Mouse (Mus musculus) lung, embryonic 14.5 days (tissue): ENCODE measurements around the gene Arap2. TPM values are rescaled to one million over a fixed set of nuclear protein-coding genes. Genes with fewer than 3 reads are reported as not detected.

Experiments
- ATAC-seq: fragments of 200-750 bp; cut with Nextera tagmentation; 2 replicates; pipeline ENCODE4 v1.8.0; 2017; ENCODE audit warnings: mild to moderate bottlenecking, moderate TSS enrichment, moderate library complexity; ENCODE audit not compliant: insufficient read depth
- DNase-seq: peaks from one replicate; pipeline ENCODE4 v3.0.0-alpha.2; 2015
- H3K27ac ChIP-seq: fragments of 300-500 bp; sonication (generic); 2 replicates; pipeline ENCODE4 v1.5.1; 2014; ENCODE audit warnings: low read depth, mild to moderate bottlenecking, moderate library complexity
- H3K27me3 ChIP-seq: fragments of 300-500 bp; sonication (generic); 2 replicates; pipeline ENCODE4 v1.6.1; 2014; ENCODE audit warnings: low read length, control low read depth; ENCODE audit not compliant: insufficient read depth
- H3K36me3 ChIP-seq: fragments of 300-500 bp; sonication (generic); 2 replicates; pipeline ENCODE4 v1.6.1; 2014; ENCODE audit warnings: control low read depth; ENCODE audit not compliant: insufficient read depth
- H3K4me1 ChIP-seq: fragments of 300-500 bp; sonication (generic); 2 replicates; pipeline ENCODE4 v1.6.1; 2014; ENCODE audit warnings: antibody characterized with exemption, control low read depth; ENCODE audit not compliant: insufficient read depth
- H3K4me2 ChIP-seq: fragments of 300-500 bp; sonication (generic); 2 replicates; pipeline ENCODE4 v1.6.1; 2014; ENCODE audit warnings: mild to moderate bottlenecking
- H3K4me3 ChIP-seq: fragments of 300-500 bp; sonication (generic); 2 replicates; pipeline ENCODE4 v1.5.1; 2014; ENCODE audit warnings: low read depth, low read length
- H3K9ac ChIP-seq: fragments of 300-500 bp; sonication (generic); 2 replicates; pipeline ENCODE4 v1.6.1; 2014
- H3K9me3 ChIP-seq: fragments of 300-500 bp; sonication (generic); 2 replicates; pipeline ENCODE4 v1.6.1; 2016; ENCODE audit warnings: low read depth, low read length, control low read depth
- CTCF ChIP-seq: IDR thresholded peaks from 2 replicates; pipeline ENCODE4 v1.5.1; 2016; ENCODE audit warnings: antibody characterized with exemption, low read depth
- WGBS: fragments of 180-500 bp; shearing (Covaris S2); extraction: QIAGEN DNeasy Blood & Tissue Kit; methylation state at CpG from one replicate; pipeline ENCODE4 v1.1.7; 2014; 5-methylcytosine and 5-hydroxymethylcytosine counted together
- polyA plus RNA-seq: library from polyadenylated mRNA; unstranded; fragments of >200 nt; fragmentation: Nextera tagmentation; extraction: Ambion mirVana; gene quantifications from 2 replicates; pipeline ENCODE4 v1.2.1, GENCODE M21; 2014

Arap2 gene
- polyA plus RNA-seq: 6.6 and 7.0 TPM in 2 replicates

DNA sequence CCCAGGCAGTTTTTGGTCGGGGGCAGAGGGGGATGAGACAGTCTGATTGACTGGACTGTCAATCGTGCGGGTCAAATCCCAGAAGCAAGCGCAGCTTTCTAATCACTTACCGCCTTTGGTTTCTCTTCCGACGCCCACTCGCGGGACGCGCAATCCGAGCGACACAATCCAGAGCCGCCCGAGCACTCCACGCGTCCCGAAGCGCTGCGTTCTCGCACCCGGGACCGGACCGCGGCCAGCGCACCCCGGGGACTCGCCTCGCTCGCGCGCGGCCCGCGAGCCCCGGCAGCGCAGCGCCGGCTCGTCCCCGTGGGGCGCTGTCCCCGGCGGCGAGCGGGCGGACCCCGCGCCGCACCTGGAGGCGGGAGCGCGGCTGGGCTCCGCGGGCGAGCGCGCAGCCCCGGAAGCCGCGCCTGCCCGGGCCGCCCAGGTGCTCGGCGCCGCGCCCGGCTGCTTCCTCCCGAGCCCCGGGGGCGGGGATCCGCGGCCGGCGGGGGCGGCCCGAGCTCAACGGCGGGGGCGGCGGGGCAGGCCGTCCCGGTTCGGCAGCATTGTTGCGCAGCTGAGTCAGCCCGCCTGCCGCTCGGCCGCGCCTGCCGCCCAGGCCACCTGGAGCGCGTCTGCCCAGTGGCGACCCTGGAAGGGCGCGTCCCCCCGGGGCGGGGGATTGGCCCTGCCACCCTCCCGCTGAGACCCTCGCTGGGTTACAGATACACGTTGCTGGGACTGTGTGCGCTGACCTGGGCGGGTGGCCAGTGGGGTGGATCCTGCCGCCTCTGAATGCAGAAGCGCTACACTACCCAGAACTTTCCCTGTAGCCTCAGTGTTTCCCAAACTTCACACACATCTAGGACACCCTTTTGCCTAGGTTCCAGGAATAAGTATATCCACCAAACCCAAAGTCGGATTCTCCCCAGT is at the start of gene Arap2:
Arap2 (minus strand) TSS at position 376 of the 918 bp plus-strand sequence.
- H3K9me3 ChIP-seq: no peaks in the 10 kb centered on the region
- H3K4me1 ChIP-seq: peaks cover 10% of the 10 kb centered on the region; the same call in 1 of the 2 replicates
- WGBS: 1% methylated on average over 99 of the region's 106 CpGs
- no peak within 1 kb of the TSS for H3K27ac ChIP-seq
- peak within 1 kb of the TSS; percentile 58 for H3K4me3 ChIP-seq
- H3K36me3 ChIP-seq: no peaks in the 10 kb centered on the region
- peak within 1 kb of the TSS; percentile 77 for H3K4me2 ChIP-seq
- peaks cover 3% of the 10 kb centered on the region; the same call in 1 of the 2 replicates for H3K27me3 ChIP-seq
- ATAC-seq (peak; percentile 75), DNase-seq (peak; percentile 70)
- H3K9ac ChIP-seq: peak within 1 kb of the TSS; percentile 60
- no peak for TF ChIP-seq CTCF

DNA sequence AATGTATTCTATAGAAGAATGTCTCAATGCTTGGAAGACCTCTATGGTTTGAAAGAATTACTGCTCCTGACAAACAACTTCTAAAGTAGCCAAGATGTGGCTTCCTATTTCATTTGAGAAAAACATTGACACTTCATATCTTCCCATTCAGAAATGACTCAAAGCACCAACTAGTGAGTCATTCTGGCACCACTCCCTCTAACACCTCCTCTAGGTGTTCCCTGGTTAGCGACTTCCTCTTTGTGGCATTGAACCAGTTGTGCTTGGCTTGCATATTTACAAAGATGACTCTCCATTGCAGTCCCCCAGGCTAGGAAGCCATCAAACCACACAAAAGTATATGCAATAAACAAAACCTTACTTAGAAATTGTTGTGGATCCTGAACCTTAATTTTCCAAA is 49.8 kb upstream of the Arap2 start:
- Histone ChIP-seq H3K36me3 (no peaks in the 10 kb centered on the region), H3K4me1 (no peaks in the 10 kb centered on the region), H3K27ac (no peak overlapping the region), H3K27me3 (no peaks in the 10 kb centered on the region), H3K9me3 (no peaks in the 10 kb centered on the region), H3K9ac (no peak overlapping the region), H3K4me3 (no peak overlapping the region), H3K4me2 (no peak overlapping the region)
- no peak for DNase-seq
- 60% methylated on average over 1 of the region's 1 CpGs for WGBS
- no peak for TF ChIP-seq CTCF
- no peak for ATAC-seq

- WGBS: 51% methylated on average over 1 of the region's 1 CpGs
- H3K27ac ChIP-seq: no peak overlapping the region
Observed at GRCm38 (mm10) chr5:62814072-62814414, 48.1 kb upstream of the Arap2 start.

GRCm38 (mm10) chr5:62813402-62814071 is 47.6 kb upstream of the Arap2 start, which contains the start of gene Dthd1:
Gene Dthd1 (plus strand): TSS chr5:62813823.
- Histone ChIP-seq H3K36me3 (no peaks in the 10 kb centered on the region), H3K27ac (no peak within 1 kb of the TSS), H3K4me3 (no peak within 1 kb of the TSS), H3K9ac (no peak within 1 kb of the TSS), H3K4me2 (no peak within 1 kb of the TSS), H3K4me1 (no peaks in the 10 kb centered on the region), H3K9me3 (no peaks in the 10 kb centered on the region), H3K27me3 (no peaks in the 10 kb centered on the region)
- TF ChIP-seq CTCF: no peak
- ATAC-seq (no peak), DNase-seq (no peak)
- 86% methylated on average over 6 of the region's 6 CpGs for WGBS

More at GRCm38 (mm10) chr5:62814072-62814414, 48.1 kb upstream of the Arap2 start:
- Histone ChIP-seq H3K9ac (no peak overlapping the region), H3K27me3 (no peaks in the 10 kb centered on the region), H3K4me1 (no peaks in the 10 kb centered on the region), H3K4me3 (no peak overlapping the region), H3K4me2 (no peak overlapping the region), H3K9me3 (no peaks in the 10 kb centered on the region), H3K36me3 (no peaks in the 10 kb centered on the region)
- DNase-seq: no peak
- TF ChIP-seq CTCF: no peak
- no peak for ATAC-seq

DNA sequence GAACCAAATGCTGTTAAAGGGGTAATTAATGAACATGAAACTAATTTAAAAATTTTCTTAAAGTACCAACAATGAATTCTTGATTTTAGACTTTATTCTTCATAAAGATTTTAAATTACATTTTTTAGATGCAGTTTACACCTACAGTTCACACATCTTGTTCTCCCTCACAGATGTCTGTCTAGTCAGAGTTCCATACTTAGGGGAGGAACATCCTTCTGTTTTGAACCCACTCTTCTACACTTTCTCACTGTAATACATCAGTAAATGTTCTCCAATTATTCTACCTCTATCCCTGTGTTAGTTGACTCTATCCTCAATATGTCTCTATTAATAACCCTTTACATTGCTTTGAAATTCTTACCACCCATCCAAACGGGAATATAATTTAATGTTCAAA is 26.8 kb upstream of the Arap2 start:
- ATAC-seq (no peak), DNase-seq (no peak)
- H3K4me3 ChIP-seq: no peak overlapping the region
- TF ChIP-seq CTCF: no peak
- no peak overlapping the region for H3K4me2 ChIP-seq
- H3K36me3 ChIP-seq: no peaks in the 10 kb centered on the region
- no peak overlapping the region for H3K9ac ChIP-seq
- H3K27ac ChIP-seq: no peak overlapping the region
- no peaks in the 10 kb centered on the region for H3K9me3 ChIP-seq
- H3K27me3 ChIP-seq: no peaks in the 10 kb centered on the region
- H3K4me1 ChIP-seq: no peaks in the 10 kb centered on the region
- 76% methylated on average over 1 of the region's 1 CpGs for WGBS

GRCm38 (mm10) chr5:62790921-62791564 is 25.1 kb upstream of the Arap2 start:
- Histone ChIP-seq H3K27me3 (no peaks in the 10 kb centered on the region), H3K4me1 (no peaks in the 10 kb centered on the region), H3K9ac (no peak overlapping the region), H3K36me3 (no peaks in the 10 kb centered on the region), H3K27ac (no peak overlapping the region), H3K4me3 (no peak overlapping the region), H3K4me2 (no peak overlapping the region), H3K9me3 (no peaks in the 10 kb centered on the region)
- no peak for TF ChIP-seq CTCF
- ATAC-seq: no peak
- DNase-seq: no peak
- 88% methylated on average over 5 of the region's 5 CpGs for WGBS

DNA sequence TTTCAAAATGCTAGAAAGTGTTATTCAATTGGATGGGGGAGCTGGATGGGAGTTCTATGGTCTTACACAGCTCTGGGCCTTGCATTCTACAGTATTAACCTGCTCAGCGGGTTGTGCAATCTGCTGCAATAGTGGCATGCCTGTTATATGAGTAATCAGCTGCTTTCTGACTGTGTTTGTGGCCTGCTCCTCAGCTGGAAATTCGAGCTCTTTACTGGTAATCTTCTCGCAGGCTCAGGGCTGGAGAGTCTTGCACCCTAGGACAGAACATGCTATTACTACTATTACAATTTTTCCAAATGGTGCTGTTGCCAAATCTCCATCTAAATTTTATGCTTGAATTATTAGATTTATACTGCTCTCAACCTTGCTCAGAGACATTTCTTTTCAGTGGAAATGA is 20.9 kb upstream of the Arap2 start:
- 67% methylated on average over 3 of the region's 3 CpGs for WGBS
- no peak overlapping the region for H3K4me2 ChIP-seq

More for the DNA sequence above, 20.9 kb upstream of the Arap2 start:
- ATAC-seq (no peak), DNase-seq (no peak)
- Histone ChIP-seq H3K4me3 (no peak overlapping the region), H3K9me3 (no peaks in the 10 kb centered on the region), H3K27ac (no peak overlapping the region), H3K27me3 (no peaks in the 10 kb centered on the region), H3K9ac (no peak overlapping the region), H3K36me3 (no peaks in the 10 kb centered on the region), H3K4me1 (no peaks in the 10 kb centered on the region)
- no peak for TF ChIP-seq CTCF
